19 mouse cellular contexts compared by ENCODE assay signal in the genomic region with DNA sequence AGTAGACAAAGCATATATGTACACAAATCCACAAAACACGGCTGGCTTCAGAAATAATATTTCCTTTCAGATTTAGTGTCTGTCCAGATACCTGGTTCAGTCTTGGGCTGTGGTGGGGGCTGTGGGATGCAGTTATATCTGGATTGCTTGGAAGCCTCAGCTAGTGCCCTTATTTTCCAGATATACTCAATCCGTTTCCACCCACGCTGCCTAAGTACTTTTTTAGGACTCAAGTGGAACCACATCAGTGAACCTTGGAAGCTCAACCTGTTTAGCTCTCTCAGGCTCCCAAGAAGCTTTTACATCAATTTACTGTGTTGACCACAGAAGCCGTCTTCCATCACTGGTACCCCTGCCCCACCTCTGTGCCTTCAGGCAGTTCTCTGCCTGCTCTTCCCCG. TPM values are rescaled to one million over a fixed set of nuclear protein-coding genes. Genes with fewer than 3 reads are reported as not detected.
DNase-seq lines count a peak whose midpoint lies in the region; ATAC-seq and TF ChIP-seq lines count a peak whose summit lies in the region.
"Had no signal": no experiment of that assay in that cellular context is flagged by ENCODE, and none has a peak within 500 bp of the region (broad histone marks: within the 10 kb centered on the region; RNA-seq: fewer than 3 reads in every experiment).

No protein-coding gene starts in this region.

- no peak overlapping the region for H3K4me3 ChIP-seq in forebrain, postnatal 0 days (ENCODE audit: low read depth, low read length)
- H3K4me3 ChIP-seq in forebrain, embryonic 14.5 days (ENCODE audit: low read depth, low read length): no peak overlapping the region
- no peak overlapping the region for H3K4me3 ChIP-seq in midbrain, embryonic 12.5 days
- no peak overlapping the region for H3K4me3 ChIP-seq in midbrain, embryonic 11.5 days (ENCODE audit: low read depth, low read length)
- H3K4me3 ChIP-seq in midbrain, embryonic 14.5 days (replicated peaks; ENCODE audit: low read depth, low read length): no peak overlapping the region
- H3K4me3 ChIP-seq in heart, embryonic 10.5 days: no peak overlapping the region
- H3K4me3 ChIP-seq: embryonic facial prominence, embryonic 15.5 days; liver, embryonic 13.5 days had no signal

- H3K27me3 ChIP-seq in forebrain, postnatal 0 days (ENCODE audit: insufficient read depth, low read length): no peaks in the 10 kb centered on the region
- H3K27me3 ChIP-seq in forebrain, embryonic 14.5 days (replicated peaks; ENCODE audit: control insufficient read depth, insufficient read depth, low read length): no peaks in the 10 kb centered on the region
- no peaks in the 10 kb centered on the region for H3K27me3 ChIP-seq in midbrain, embryonic 12.5 days
- H3K27me3 ChIP-seq in midbrain, embryonic 11.5 days (ENCODE audit: control insufficient read depth, insufficient read depth, low read length): no peaks in the 10 kb centered on the region
- H3K27me3 ChIP-seq in midbrain, embryonic 14.5 days (ENCODE audit: control insufficient read depth, insufficient read depth, low read length): no peaks in the 10 kb centered on the region
- peaks cover 43% of the 10 kb centered on the region for H3K27me3 ChIP-seq in heart, embryonic 10.5 days (ENCODE audit: insufficient read depth, poor library complexity, severe bottlenecking)
- H3K27me3 ChIP-seq: embryonic facial prominence, embryonic 15.5 days; liver, embryonic 13.5 days; megakaryocyte, embryonic 14.5 days had no signal

- H3K4me1 ChIP-seq in forebrain, postnatal 0 days (ENCODE audit: insufficient read depth): 0 out of 2 replicates have a peak, but pooled peaks cover 8% of the 10 kb centered on the region
- H3K4me1 ChIP-seq in forebrain, embryonic 14.5 days (ENCODE audit: control insufficient read depth, insufficient read depth, low read length): peaks cover 9% of the 10 kb centered on the region
- peaks cover 24% of the 10 kb centered on the region for H3K4me1 ChIP-seq in midbrain, embryonic 12.5 days
- no peaks in the 10 kb centered on the region for H3K4me1 ChIP-seq in midbrain, embryonic 11.5 days (ENCODE audit: control insufficient read depth, insufficient read depth, low read length)
- H3K4me1 ChIP-seq in midbrain, embryonic 14.5 days (ENCODE audit: control insufficient read depth, insufficient read depth, low read length): peaks cover 34% of the 10 kb centered on the region
- H3K4me1 ChIP-seq in heart, embryonic 10.5 days: peaks cover 17% of the 10 kb centered on the region; the same call in 1 of the 2 replicates
- H3K4me1 ChIP-seq: embryonic facial prominence, embryonic 15.5 days; liver, embryonic 13.5 days had no signal

- peak overlapping the region; percentile 45; the same call in 1 of the 2 replicates for H3K27ac ChIP-seq in forebrain, postnatal 0 days (ENCODE audit: low read depth, low read length)
- no peak overlapping the region; the same call in 1 of the 2 replicates for H3K27ac ChIP-seq in forebrain, embryonic 14.5 days (ENCODE audit: low read depth, low read length)
- 0 out of 2 replicates have a peak overlapping the region, but pooled peaks have one; percentile 25 for H3K27ac ChIP-seq in midbrain, embryonic 12.5 days (replicated peaks)
- H3K27ac ChIP-seq in midbrain, embryonic 11.5 days (ENCODE audit: low read depth, low read length): no peak overlapping the region
- peak overlapping the region; percentile 61 for H3K27ac ChIP-seq in midbrain, embryonic 14.5 days (replicated peaks; ENCODE audit: low read depth, low read length)
- no peak overlapping the region for H3K27ac ChIP-seq in heart, embryonic 10.5 days
- H3K27ac ChIP-seq: embryonic facial prominence, embryonic 15.5 days; liver, embryonic 13.5 days; stomach, postnatal 0 days had no signal

- DNase-seq in forebrain, postnatal 0 days: no peak
- DNase-seq in forebrain, embryonic 14.5 days (ENCODE audit: low spot score): no peak
- no peak for DNase-seq in midbrain, embryonic 11.5 days (ENCODE audit: low spot score, missing footprints)
- no peak for DNase-seq in midbrain, embryonic 14.5 days
- DNase-seq in heart, embryonic 10.5 days (ENCODE audit: low spot score): no peak
- DNase-seq in cerebellum, postnatal 36 days: no peak
- DNase-seq: adrenal gland, postnatal 14 days; cerebellum, adult 8-10 months; kidney, adult 9 months; kidney, postnatal 25 days; liver, embryonic 13.5 days; lung, adult 2 months; thymus, adult 2 months; thymus, postnatal 4 days had no signal

- H3K36me3 ChIP-seq in forebrain, postnatal 0 days (ENCODE audit: insufficient read depth): peaks cover 11% of the 10 kb centered on the region; the same call in 1 of the 2 replicates
- H3K36me3 ChIP-seq in forebrain, embryonic 14.5 days (ENCODE audit: control insufficient read depth, insufficient read depth, low read length): peaks cover 19% of the 10 kb centered on the region
- H3K36me3 ChIP-seq in midbrain, embryonic 12.5 days: 0 out of 2 replicates have a peak, but pooled peaks cover 12% of the 10 kb centered on the region
- H3K36me3 ChIP-seq in midbrain, embryonic 11.5 days (ENCODE audit: control insufficient read depth, insufficient read depth, low read length): no peaks in the 10 kb centered on the region
- peaks cover 24% of the 10 kb centered on the region; the same call in 1 of the 2 replicates for H3K36me3 ChIP-seq in midbrain, embryonic 14.5 days (ENCODE audit: control insufficient read depth, insufficient read depth, low read length)
- H3K36me3 ChIP-seq in heart, embryonic 10.5 days: no peaks in the 10 kb centered on the region
- H3K36me3 ChIP-seq: embryonic facial prominence, embryonic 15.5 days; liver, embryonic 13.5 days had no signal

- H3K9me3 ChIP-seq in forebrain, postnatal 0 days (ENCODE audit: low read length): no peaks in the 10 kb centered on the region
- no peaks in the 10 kb centered on the region for H3K9me3 ChIP-seq in forebrain, embryonic 14.5 days (replicated peaks; ENCODE audit: control insufficient read depth, low read length)
- no peaks in the 10 kb centered on the region for H3K9me3 ChIP-seq in midbrain, embryonic 12.5 days
- no peaks in the 10 kb centered on the region for H3K9me3 ChIP-seq in midbrain, embryonic 11.5 days (ENCODE audit: control insufficient read depth, low read length)
- no peaks in the 10 kb centered on the region for H3K9me3 ChIP-seq in midbrain, embryonic 14.5 days (ENCODE audit: control insufficient read depth, low read length)
- no peaks in the 10 kb centered on the region for H3K9me3 ChIP-seq in heart, embryonic 10.5 days
- H3K9me3 ChIP-seq: embryonic facial prominence, embryonic 15.5 days; liver, embryonic 13.5 days; megakaryocyte, embryonic 14.5 days had no signal

- 79% methylated on average over 5 of the region's 5 CpGs for WGBS in forebrain, postnatal 0 days
- WGBS in forebrain, embryonic 14.5 days: 79% methylated on average over 5 of the region's 5 CpGs
- WGBS in midbrain, embryonic 12.5 days: 78% methylated on average over 5 of the region's 5 CpGs
- 85% methylated on average over 5 of the region's 5 CpGs for WGBS in midbrain, embryonic 11.5 days
- WGBS in midbrain, embryonic 14.5 days: 79% methylated on average over 5 of the region's 5 CpGs
- 70% methylated on average over 5 of the region's 5 CpGs for WGBS in heart, embryonic 10.5 days

- TF ChIP-seq CTCF in forebrain, postnatal 0 days (IDR thresholded peaks at IDR 0.05; ENCODE audit: low read depth): no peak

- no peak for ATAC-seq in forebrain, postnatal 0 days
- ATAC-seq in forebrain, embryonic 14.5 days: no peak
- no peak for ATAC-seq in midbrain, embryonic 12.5 days (ENCODE audit: low FRiP score, low read depth)
- ATAC-seq in midbrain, embryonic 11.5 days (ENCODE audit: low FRiP score): no peak
- no peak for ATAC-seq in midbrain, embryonic 14.5 days (ENCODE audit: low FRiP score, low TSS enrichment)
- ATAC-seq: intestine, embryonic 16.5 days had no signal

- no peak overlapping the region for H3K9ac ChIP-seq in forebrain, postnatal 0 days
- no peak overlapping the region for H3K9ac ChIP-seq in forebrain, embryonic 14.5 days (ENCODE audit: low read length)
- no peak overlapping the region for H3K9ac ChIP-seq in midbrain, embryonic 12.5 days (replicated peaks)
- H3K9ac ChIP-seq in midbrain, embryonic 11.5 days (ENCODE audit: low read length): no peak overlapping the region
- no peak overlapping the region; the same call in 1 of the 2 replicates for H3K9ac ChIP-seq in midbrain, embryonic 14.5 days (replicated peaks; ENCODE audit: low read length)
- H3K9ac ChIP-seq: embryonic facial prominence, embryonic 15.5 days; liver, embryonic 13.5 days had no signal

- H3K4me2 ChIP-seq in forebrain, postnatal 0 days (ENCODE audit: low read depth): no peak overlapping the region
- H3K4me2 ChIP-seq in forebrain, embryonic 14.5 days (ENCODE audit: low read length): no peak overlapping the region
- H3K4me2 ChIP-seq in midbrain, embryonic 12.5 days (replicated peaks): no peak overlapping the region
- H3K4me2 ChIP-seq in midbrain, embryonic 11.5 days: no peak overlapping the region
- no peak overlapping the region for H3K4me2 ChIP-seq in midbrain, embryonic 14.5 days (ENCODE audit: low read length)
- H3K4me2 ChIP-seq: embryonic facial prominence, embryonic 15.5 days; liver, embryonic 13.5 days had no signal

RNA-seq across cellular contexts. Expression of a gene that starts 35.6 kb away (rescaled TPM):
- 1,434 and 1,519 TPM in 2 replicates for total RNA-seq in forebrain, postnatal 0 days (2014; rRNA removed)
- polyA plus RNA-seq in forebrain, postnatal 0 days (2015; fragmentation: Nextera tagmentation; extraction: Ambion mirVana): 646 and 742 TPM in 2 replicates
- 304 and 315 TPM in 2 replicates for polyA plus RNA-seq in forebrain, embryonic 14.5 days (2014; fragmentation: Nextera tagmentation; extraction: Ambion mirVana)
- 193 and 198 TPM in 2 replicates for polyA plus RNA-seq in midbrain, embryonic 12.5 days (2016; fragmentation: Nextera tagmentation; extraction: Ambion mirVana)
- 39.8 and 40.5 TPM in 2 replicates for polyA plus RNA-seq in midbrain, embryonic 11.5 days (2014; fragmentation: Nextera tagmentation; extraction: Ambion mirVana)
- 209 and 548 TPM in 2 replicates for polyA plus RNA-seq in midbrain, embryonic 14.5 days (2014; fragmentation: Nextera tagmentation; extraction: Ambion mirVana)
- 0.84 and 2.7 TPM in 2 replicates for polyA plus RNA-seq in heart, embryonic 10.5 days (2016; fragmentation: Nextera tagmentation; extraction: Ambion mirVana)

Comparison
In these comparisons a context has a peak if more than half of its experiments do, and no peak if none do; other contexts are left out.
1. H3K27ac ChIP-seq: peak in forebrain, postnatal 0 days (single experiment), midbrain, embryonic 12.5 days (single experiment) and midbrain, embryonic 14.5 days (single experiment); none in forebrain, embryonic 14.5 days (single experiment), midbrain, embryonic 11.5 days (single experiment) and heart, embryonic 10.5 days (single experiment).
2. RNA of a gene that starts 35.6 kb away (polyA plus RNA-seq): 646 to 742 TPM in forebrain, postnatal 0 days, 304 to 315 TPM in forebrain, embryonic 14.5 days, 209 to 548 TPM in midbrain, embryonic 14.5 days, 193 to 198 TPM in midbrain, embryonic 12.5 days and 39.8 to 40.5 TPM in midbrain, embryonic 11.5 days; 0.84 to 2.7 TPM in heart, embryonic 10.5 days; every median in the first group is over 10 times any median in the second.